Mouse (Mus musculus) gastrocnemius, postnatal 4 days (tissue): Measurements from ENCODE around the gene Zfp710. TPM values are rescaled to one million over a fixed set of nuclear protein-coding genes. Genes with fewer than 3 reads are reported as not detected.
"Not testable (repeated sequence)": the region's sequence is repeated elsewhere in the genome, so short reads cannot be mapped to it uniquely, and the experiment has no call there.

Experiments used
- DNase-seq, 2 experiments: peaks; one replicate each; pipeline ENCODE4 v3.0.0; 2021 to 2022; ENCODE audit warnings: low spot score in 2 of 2, mixed read lengths in 2 of 2
- total RNA-seq, 2 experiments: library from RNA; stranded (reverse); gene quantifications; 2 replicates each; pipeline ENCODE4 v1.2.3; 2021

Gene Zfp710
- total RNA-seq, 2 experiments from 2014 or later: 17.5 to 18.1 TPM

- no peak for DNase-seq
Measured at GRCm38 (mm10) chr7:80105637-80106390, 81.2 kb downstream of the Zfp710 start.

GRCm38 (mm10) chr7:80106441-80106840, 81.8 kb downstream of the Zfp710 start:
- DNase-seq: no peak

GRCm38 (mm10) chr7:80111066-80112045, 86.7 kb downstream of the Zfp710 start:
- DNase-seq: no peak

GRCm38 (mm10) chr7:80113989-80114388, 89.4 kb downstream of the Zfp710 start:
- peak in 1 of 2 experiments; percentile 49 for DNase-seq

GRCm38 (mm10) chr7:80114451-80115223, 90.0 kb downstream of the Zfp710 start:
- DNase-seq: peak; percentile 47 to 75

- peak; percentile 90 to 96 for DNase-seq
Measured at GRCm38 (mm10) chr7:80115224-80115590, 90.6 kb downstream of the Zfp710 start, which contains the start of gene Idh2. TSS of gene Idh2 (minus strand) at chr7:80115392.

- no peak for DNase-seq
Measured at GRCm38 (mm10) chr7:80116158-80116557, 91.5 kb downstream of the Zfp710 start.

GRCm38 (mm10) chr7:80119198-80119597, 94.6 kb downstream of the Zfp710 start:
- DNase-seq: no peak

GRCm38 (mm10) chr7:80121083-80121482, 96.5 kb downstream of the Zfp710 start:
- no peak for DNase-seq

- peak in 1 of 2 experiments; percentile 31 for DNase-seq
Measured at GRCm38 (mm10) chr7:80123115-80123514, 98.5 kb downstream of the Zfp710 start.

- DNase-seq: no peak
Measured at GRCm38 (mm10) chr7:80123672-80124071, 99.1 kb downstream of the Zfp710 start.

GRCm38 (mm10) chr7:80129278-80129677, 104.7 kb downstream of the Zfp710 start:
- DNase-seq: no peak

GRCm38 (mm10) chr7:80130344-80131055, 105.9 kb downstream of the Zfp710 start:
- no peak for DNase-seq

GRCm38 (mm10) chr7:80131315-80131714, 106.7 kb downstream of the Zfp710 start:
- DNase-seq: not testable (repeated sequence)

GRCm38 (mm10) chr7:80132541-80132940, 107.9 kb downstream of the Zfp710 start:
- peak; percentile 39 to 63 for DNase-seq

- DNase-seq: peak; percentile 45 to 82
Measured at GRCm38 (mm10) chr7:80134454-80135172, 110.0 kb downstream of the Zfp710 start.

GRCm38 (mm10) chr7:80135173-80135532, 110.5 kb downstream of the Zfp710 start:
- no peak for DNase-seq

GRCm38 (mm10) chr7:80138375-80138774, 113.8 kb downstream of the Zfp710 start:
- DNase-seq: no peak

GRCm38 (mm10) chr7:80140815-80141214, 116.2 kb downstream of the Zfp710 start:
- peak; percentile 40 to 73 for DNase-seq
